Mouse (Mus musculus) embryonic fibroblast, embryonic 13.5 days (primary cell): ENCODE data around the gene F8. TPM values are rescaled to one million over a fixed set of nuclear protein-coding genes. Genes with fewer than 3 reads are reported as not detected.

Experiments
- H3K27ac ChIP-seq: 2 replicates; pipeline ENCODE4 v1.5.1; 2012; ENCODE audit warnings: low read length, control low read depth, inconsistent platforms; ENCODE audit not compliant: insufficient read depth
- H3K4me1 ChIP-seq: 2 replicates; pipeline ENCODE4 v1.6.1; 2011; ENCODE audit warnings: low read length; ENCODE audit not compliant: control insufficient read depth, insufficient read depth
- H3K4me3 ChIP-seq: 2 replicates; pipeline ENCODE4 v1.5.1; 2011; ENCODE audit warnings: mild to moderate bottlenecking, control low read depth, low read length; ENCODE audit not compliant: insufficient read depth
- CTCF ChIP-seq: IDR thresholded peaks from 2 replicates; pipeline ENCODE4 v1.5.1; 2011; ENCODE audit warnings: mild to moderate bottlenecking, control low read depth, low read length, moderate library complexity, borderline replicate concordance; ENCODE audit not compliant: insufficient read depth
- POLR2A ChIP-seq: IDR thresholded peaks from 2 replicates; pipeline ENCODE4 v1.6.1; 2011; ENCODE audit warnings: low read depth, mild to moderate bottlenecking, control low read depth, low read length, moderate library complexity
- polyA plus RNA-seq: library from polyadenylated mRNA; stranded (reverse); fragments of >200 nt; gene quantifications from 2 replicates; pipeline ENCODE4 v1.2.4, GENCODE M21; 2011; ENCODE audit warnings: low read depth; ENCODE audit not compliant: missing spikeins, insufficient read length

The F8 gene
- 1.6 and 1.7 TPM in 2 replicates for polyA plus RNA-seq

DNA sequence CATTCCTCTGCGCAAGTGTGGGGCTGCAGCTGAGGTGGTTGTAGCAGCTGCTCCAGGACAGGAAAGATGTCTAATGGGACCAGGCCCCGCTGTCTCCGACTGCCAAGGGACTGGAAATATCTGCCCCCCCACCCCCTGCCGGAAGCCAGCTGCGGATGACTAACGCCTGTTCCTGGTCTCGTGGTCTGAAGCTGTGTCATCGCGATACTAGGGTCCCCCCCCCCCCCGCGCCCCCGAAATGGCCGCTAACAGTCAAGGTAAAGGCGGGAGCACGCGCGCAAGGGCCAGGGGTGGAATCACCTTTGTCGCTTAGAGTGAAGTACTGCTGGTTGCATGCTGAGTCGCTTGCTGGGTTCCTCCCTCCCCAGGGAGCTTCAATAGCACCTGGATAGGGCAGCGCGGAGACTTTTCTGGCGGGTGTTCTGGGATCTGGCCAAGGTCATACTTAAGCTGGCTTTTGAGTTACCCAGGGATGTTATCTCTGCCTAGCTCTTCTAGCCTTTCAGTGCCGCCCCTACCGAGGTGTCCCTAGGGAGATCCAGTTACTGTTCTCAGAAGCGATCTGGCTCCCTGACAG lies at the start of gene F8, which contains the start of gene Fundc2:
Gene F8, minus strand, starts transcription at position 421 of the 577 bp plus-strand sequence.
Gene Fundc2, plus strand, starts transcription at position 205 of the 577 bp plus-strand sequence.
- Histone ChIP-seq H3K27ac (no peak within 1 kb of the TSS; the same call in 1 of the 2 replicates), H3K4me1 (no peaks in the 10 kb centered on the region), H3K4me3 (peak within 1 kb of the TSS; percentile 70)
- TF ChIP-seq CTCF (no peak), POLR2A (peak; percentile 78)

- TF ChIP-seq POLR2A (peak; percentile 89), CTCF (no peak)
- Histone ChIP-seq H3K27ac (peak within 1 kb of the TSS; percentile 69), H3K4me1 (no peaks in the 10 kb centered on the region), H3K4me3 (peak within 1 kb of the TSS; percentile 53)
Observed at GRCm38 (mm10) chrX:75415936-75416785, 33.7 kb upstream of the F8 start, which contains the start of the genes Cmc4, Mtcp1 and Brcc3. Cmc4 (minus strand) TSS chrX:75416584. Mtcp1 (minus strand) TSS chrX:75416588. Brcc3 (plus strand) TSS chrX:75416628.

- H3K4me3 ChIP-seq, result no peak overlapping the region
- no peaks in the 10 kb centered on the region for H3K4me1 ChIP-seq
- TF ChIP-seq CTCF (no peak), POLR2A (no peak)
- no peak overlapping the region for H3K27ac ChIP-seq
Observed at GRCm38 (mm10) chrX:75409711-75410110, 27.3 kb upstream of the F8 start.

- no peak overlapping the region for H3K27ac ChIP-seq
- no peak overlapping the region for H3K4me3 ChIP-seq
- TF ChIP-seq CTCF (no peak), POLR2A (no peak)
- no peaks in the 10 kb centered on the region for H3K4me1 ChIP-seq
Observed at GRCm38 (mm10) chrX:75403350-75403749, 20.9 kb upstream of the F8 start.

GRCm38 (mm10) chrX:75402668-75403067 lies 20.3 kb upstream of the F8 start:
- Histone ChIP-seq H3K4me1 (no peaks in the 10 kb centered on the region), H3K27ac (no peak overlapping the region), H3K4me3 (no peak overlapping the region)
- no peak for TF ChIP-seq CTCF
- no peak for TF ChIP-seq POLR2A

GRCm38 (mm10) chrX:75399471-75399870 lies 17.1 kb upstream of the F8 start:
- no peak for TF ChIP-seq POLR2A
- TF ChIP-seq CTCF, result no peak
- no peak overlapping the region for H3K4me3 ChIP-seq
- no peaks in the 10 kb centered on the region for H3K4me1 ChIP-seq
- no peak overlapping the region for H3K27ac ChIP-seq

GRCm38 (mm10) chrX:75381699-75382098 lies 716 bp downstream of the F8 start:
- no peaks in the 10 kb centered on the region for H3K4me1 ChIP-seq
- TF ChIP-seq CTCF, result no peak
- no peak for TF ChIP-seq POLR2A
- H3K4me3 ChIP-seq, result peak overlapping the region; percentile 38
- H3K27ac ChIP-seq, result no peak overlapping the region

GRCm38 (mm10) chrX:75381176-75381575 lies 1.2 kb downstream of the F8 start:
- TF ChIP-seq CTCF, result no peak
- no peak for TF ChIP-seq POLR2A
- Histone ChIP-seq H3K4me1 (no peaks in the 10 kb centered on the region), H3K4me3 (no peak overlapping the region), H3K27ac (no peak overlapping the region)

- H3K27ac ChIP-seq, result no peak overlapping the region
- no peak for TF ChIP-seq CTCF
- TF ChIP-seq POLR2A, result no peak
- H3K4me1 ChIP-seq, result no peaks in the 10 kb centered on the region
- H3K4me3 ChIP-seq, result no peak overlapping the region
Observed at GRCm38 (mm10) chrX:75376815-75377214, 5.6 kb downstream of the F8 start.
